Mouse (Mus musculus) activated CD4-positive, CD25-positive, alpha-beta regulatory T cell, adult 4 months (primary cell): Measurements from ENCODE around the gene B3galt5. TPM values are rescaled to one million over a fixed set of nuclear protein-coding genes. Genes with fewer than 3 reads are reported as not detected.

Experiments used
- ATAC-seq: one replicate; pipeline ENCODE4 v1.8.0; 2017
- polyA plus RNA-seq, 2 experiments: library from polyadenylated mRNA; unstranded; fragments of 100-300 nt; shearing (Covaris generic); gene quantifications; one replicate each; pipeline ENCODE4 v1.2.1; 2017

B3galt5 gene
- 1 to 10 TPM in 1 of 2 experiments, under 1 TPM in 1; 0.89 to 1.1 TPM for polyA plus RNA-seq

GRCm38 (mm10) chr16:96235366-96235970 is at the start of gene B3galt5:
B3galt5 (plus strand) TSS chr16:96235801.
- no peak for ATAC-seq

- no peak for ATAC-seq
Measured at GRCm38 (mm10) chr16:96187619-96188018, 48.0 kb upstream of the B3galt5 start.

- ATAC-seq = peak; percentile 90
Measured at GRCm38 (mm10) chr16:96191531-96192506, 43.8 kb upstream of the B3galt5 start, which contains the start of gene Lca5l. Lca5l (minus strand) TSS chr16:96192271.

- no peak for ATAC-seq
Measured at GRCm38 (mm10) chr16:96199913-96200701, 35.5 kb upstream of the B3galt5 start, which contains the start of gene Sh3bgr. Sh3bgr (plus strand) TSS chr16:96200450.

GRCm38 (mm10) chr16:96200702-96201028 is 34.9 kb upstream of the B3galt5 start:
- ATAC-seq = no peak

GRCm38 (mm10) chr16:96201485-96202232 is 33.9 kb upstream of the B3galt5 start:
- ATAC-seq = no peak

GRCm38 (mm10) chr16:96209789-96210188 is 25.8 kb upstream of the B3galt5 start:
- no peak for ATAC-seq

GRCm38 (mm10) chr16:96210856-96211255 is 24.7 kb upstream of the B3galt5 start:
- ATAC-seq = no peak

GRCm38 (mm10) chr16:96213027-96213426 is 22.6 kb upstream of the B3galt5 start:
- no peak for ATAC-seq

- no peak for ATAC-seq
Measured at GRCm38 (mm10) chr16:96221491-96221890, 14.1 kb upstream of the B3galt5 start.

GRCm38 (mm10) chr16:96221959-96222358 is 13.6 kb upstream of the B3galt5 start:
- ATAC-seq = no peak

GRCm38 (mm10) chr16:96222452-96222851 is 13.1 kb upstream of the B3galt5 start:
- ATAC-seq = no peak

- ATAC-seq = no peak
Measured at GRCm38 (mm10) chr16:96228438-96228837, 7.2 kb upstream of the B3galt5 start.

GRCm38 (mm10) chr16:96229044-96229555 is 6.5 kb upstream of the B3galt5 start:
- no peak for ATAC-seq

GRCm38 (mm10) chr16:96230411-96230810 is 5.2 kb upstream of the B3galt5 start:
- ATAC-seq = peak; percentile 52

- no peak for ATAC-seq
Measured at GRCm38 (mm10) chr16:96231251-96231650, 4.3 kb upstream of the B3galt5 start.

- ATAC-seq = no peak
Measured at GRCm38 (mm10) chr16:96231974-96232373, 3.6 kb upstream of the B3galt5 start.

- no peak for ATAC-seq
Measured at GRCm38 (mm10) chr16:96233996-96234395, 1.6 kb upstream of the B3galt5 start.

GRCm38 (mm10) chr16:96244496-96244895 is 8.9 kb downstream of the B3galt5 start:
- no peak for ATAC-seq

- ATAC-seq = no peak
Measured at GRCm38 (mm10) chr16:96249635-96250034, 14.0 kb downstream of the B3galt5 start.

GRCm38 (mm10) chr16:96252146-96252545 is 16.5 kb downstream of the B3galt5 start:
- ATAC-seq = no peak

GRCm38 (mm10) chr16:96258429-96258828 is 22.8 kb downstream of the B3galt5 start:
- ATAC-seq = no peak
